Mouse (Mus musculus) heart, postnatal 0 days (tissue): ENCODE data around the gene Phb2. TPM values are rescaled to one million over a fixed set of nuclear protein-coding genes. Genes with fewer than 3 reads are reported as not detected.

Experiments used
- ATAC-seq: fragments of 200-750 bp; cut with Nextera tagmentation; 2 replicates; pipeline ENCODE4 v1.8.0; 2017; ENCODE audit warnings: low read depth, moderate number of reproducible peaks, moderate library complexity; ENCODE audit not compliant: insufficient read depth
- DNase-seq: peaks from one replicate; pipeline ENCODE4 v3.0.0-alpha.2; 2016; ENCODE audit warnings: low spot score
- H3K27ac ChIP-seq: fragments of 300-500 bp; sonication (generic); 2 replicates; pipeline ENCODE4 v1.5.1; 2014; ENCODE audit warnings: low read depth, mild to moderate bottlenecking
- H3K27me3 ChIP-seq: fragments of 300-500 bp; sonication (generic); 2 replicates; pipeline ENCODE4 v1.6.1; 2014; ENCODE audit warnings: low read length, mixed read lengths; ENCODE audit not compliant: control insufficient read depth, insufficient read depth
- H3K36me3 ChIP-seq: fragments of 300-500 bp; sonication (generic); replicated peaks from 2 replicates; pipeline ENCODE4 v1.6.1; 2014; ENCODE audit warnings: low read length, mixed read lengths; ENCODE audit not compliant: control insufficient read depth, insufficient read depth
- H3K4me1 ChIP-seq: fragments of 300-500 bp; sonication (generic); 2 replicates; pipeline ENCODE4 v1.6.1; 2014; ENCODE audit warnings: antibody characterized with exemption; ENCODE audit not compliant: control insufficient read depth, insufficient read depth
- H3K4me2 ChIP-seq: fragments of 300-500 bp; sonication (generic); 2 replicates; pipeline ENCODE4 v1.6.1; 2014; ENCODE audit warnings: low read depth, mild to moderate bottlenecking, low read length, moderate library complexity
- H3K4me3 ChIP-seq: fragments of 300-500 bp; sonication (generic); 2 replicates; pipeline ENCODE4 v1.5.1; 2014; ENCODE audit warnings: low read depth, low read length
- H3K9ac ChIP-seq: fragments of 300-500 bp; sonication (generic); replicated peaks from 2 replicates; pipeline ENCODE4 v1.6.1; 2014; ENCODE audit warnings: low read depth, low read length, mixed read lengths
- H3K9me3 ChIP-seq: fragments of 300-500 bp; sonication (generic); replicated peaks from 2 replicates; pipeline ENCODE4 v1.6.1; 2016; ENCODE audit warnings: low read length; ENCODE audit not compliant: control insufficient read depth
- CTCF ChIP-seq: IDR thresholded peaks from 2 replicates; pipeline ENCODE4 v1.5.1; 2016; ENCODE audit warnings: antibody characterized with exemption, control low read depth, low read depth
- EP300 ChIP-seq: IDR thresholded peaks from 2 replicates; pipeline ENCODE4 v1.6.1; 2016; ENCODE audit warnings: antibody characterized with exemption, low read depth
- WGBS: fragments of 180-500 bp; shearing (Covaris S2); extraction: QIAGEN DNeasy Blood & Tissue Kit; methylation state at CpG from one replicate; pipeline ENCODE4 v1.1.7; 2014; 5-methylcytosine and 5-hydroxymethylcytosine counted together
- polyA plus RNA-seq: library from polyadenylated mRNA; unstranded; fragments of >200 nt; fragmentation: Nextera tagmentation; extraction: Ambion mirVana; gene quantifications from 2 replicates; pipeline ENCODE4 v1.2.1, GENCODE M21; 2015
- total RNA-seq: library from RNA; depleted of rRNA; stranded (reverse); fragments of >200 nt; gene quantifications from 2 replicates; pipeline ENCODE4 v1.2.3, GENCODE M21; 2014; ENCODE audit warnings: low replicate concordance; rRNA removed

Phb2 gene
- total RNA-seq (407 and 409 TPM in 2 replicates), polyA plus RNA-seq (423 and 432 TPM in 2 replicates)

DNA sequence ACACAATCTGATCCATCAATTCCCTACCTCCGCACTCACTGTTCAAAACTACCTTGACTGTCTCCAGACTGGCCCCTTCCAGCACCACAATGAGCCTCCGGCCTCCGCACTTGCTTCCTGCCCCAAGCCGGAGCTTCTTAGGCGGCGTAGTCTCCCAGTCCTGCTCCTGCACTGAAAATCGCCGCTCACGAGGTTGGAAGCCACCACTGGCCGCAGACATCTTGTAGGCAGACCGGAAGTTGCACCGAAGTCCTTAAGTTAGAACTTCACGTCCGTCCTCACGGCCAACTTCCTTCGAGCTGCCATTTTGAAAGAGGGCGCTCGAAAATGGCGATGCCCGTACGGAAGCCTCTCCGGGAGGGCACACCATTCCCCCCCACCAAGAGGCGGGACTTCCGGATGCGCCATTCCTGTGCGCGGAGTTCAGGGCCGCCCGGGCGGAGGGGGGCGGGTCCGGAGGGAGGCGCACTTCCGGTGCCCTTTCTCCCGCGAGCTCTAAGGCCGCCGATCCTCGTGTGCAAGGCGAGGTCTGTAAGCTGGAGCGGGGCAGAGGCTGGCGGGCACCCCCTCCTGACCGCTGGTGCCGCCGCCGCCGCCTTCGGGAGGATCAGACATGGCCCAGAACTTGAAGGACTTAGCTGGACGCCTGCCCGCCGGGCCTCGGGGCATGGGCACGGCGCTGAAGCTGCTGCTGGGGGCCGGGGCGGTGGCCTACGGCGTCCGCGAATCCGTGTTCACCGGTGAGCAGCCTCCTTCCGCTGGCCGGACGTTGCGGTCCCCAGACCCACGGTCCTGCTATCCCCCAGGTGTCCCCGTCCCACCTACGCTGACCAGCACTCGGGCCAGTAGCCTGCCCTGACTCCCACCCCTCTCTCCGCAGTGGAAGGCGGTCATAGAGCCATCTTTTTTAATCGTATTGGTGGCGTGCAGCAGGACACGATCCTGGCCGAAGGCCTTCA, at the start of gene Phb2, which contains the start of gene Emg1:
Phb2 (plus strand) TSS at position 513 of the 959 bp plus-strand sequence.
Emg1 (minus strand) TSS at position 355 of the 959 bp plus-strand sequence.
- ATAC-seq, result peak; percentile 98
- Histone ChIP-seq H3K27ac (peak within 1 kb of the TSS; percentile 91), H3K4me3 (peak within 1 kb of the TSS; percentile 90), H3K36me3 (peaks cover 51% of the 10 kb centered on the region), H3K4me1 (peaks cover 25% of the 10 kb centered on the region), H3K9ac (peak within 1 kb of the TSS; percentile 93), H3K27me3 (no peaks in the 10 kb centered on the region), H3K9me3 (no peaks in the 10 kb centered on the region), H3K4me2 (peak within 1 kb of the TSS; percentile 96)
- peak; percentile 98 for DNase-seq
- TF ChIP-seq EP300, result peak; percentile 81
- TF ChIP-seq CTCF, result no peak
- WGBS, result under 1% methylated on average over 74 of the region's 76 CpGs

DNA sequence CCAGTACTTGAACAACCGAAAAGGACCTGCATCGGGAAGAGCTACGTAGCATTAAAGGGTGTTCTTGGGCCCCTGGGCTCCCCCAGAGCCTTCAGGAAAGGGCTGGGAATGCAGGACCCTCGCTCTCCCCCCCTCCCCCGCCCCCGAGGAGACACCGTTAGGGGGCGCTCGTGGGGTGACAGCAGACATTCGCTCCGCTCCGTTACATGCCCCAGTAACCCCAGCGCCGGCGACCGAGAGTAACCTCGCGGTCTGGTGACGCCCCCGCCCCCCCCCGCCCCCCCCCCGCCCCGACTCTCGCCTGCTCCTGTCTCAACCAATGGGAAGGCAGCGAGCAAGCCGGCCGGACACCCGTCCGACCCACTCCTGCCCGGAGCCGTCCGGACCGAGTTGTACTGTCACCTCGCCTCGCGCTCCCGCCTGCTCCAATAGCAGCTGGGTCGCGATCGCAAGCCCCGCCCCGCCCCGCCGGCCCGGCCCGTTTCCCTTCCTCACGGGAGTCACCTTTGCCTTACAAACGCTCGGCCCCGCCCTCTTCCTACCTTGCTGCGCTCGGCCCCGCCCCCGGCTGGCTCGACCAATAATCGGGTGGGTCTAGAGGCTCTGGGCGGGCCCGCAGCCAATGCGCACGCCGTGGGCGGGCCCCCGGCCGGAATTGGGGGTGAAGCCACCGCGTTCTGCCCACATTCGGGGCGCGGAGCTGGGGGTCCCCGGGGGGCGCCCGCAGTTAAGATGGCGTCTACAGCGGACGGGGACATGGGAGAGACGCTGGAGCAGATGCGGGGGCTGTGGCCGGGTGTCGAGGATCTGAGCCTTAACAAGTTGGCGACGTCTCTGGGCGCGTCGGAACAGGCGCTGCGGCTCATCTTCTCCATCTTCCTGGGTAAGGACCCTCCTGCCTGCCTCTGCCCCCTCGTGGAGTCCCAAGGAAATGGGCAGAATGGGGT, 49.4 kb upstream of the Phb2 start, which contains the start of gene Lpcat3:
Lpcat3 (plus strand) TSS at position 551 of the 947 bp plus-strand sequence.
- DNase-seq, result peak; percentile 97
- peak within 1 kb of the TSS; percentile 88 for H3K4me2 ChIP-seq
- ATAC-seq, result peak; percentile 97
- peak within 1 kb of the TSS; percentile 59 for H3K4me3 ChIP-seq
- 0% methylated on average over 74 of the region's 87 CpGs for WGBS
- no peaks in the 10 kb centered on the region for H3K9me3 ChIP-seq
- H3K4me1 ChIP-seq, result peaks cover 12% of the 10 kb centered on the region
- H3K36me3 ChIP-seq, result no peaks in the 10 kb centered on the region
- peak within 1 kb of the TSS; percentile 89 for H3K27ac ChIP-seq
- no peaks in the 10 kb centered on the region for H3K27me3 ChIP-seq
- H3K9ac ChIP-seq, result peak within 1 kb of the TSS; percentile 63
- TF ChIP-seq CTCF, result peak; percentile 68
- TF ChIP-seq EP300, result peak; percentile 10; the same call in 1 of the 2 replicates

DNA sequence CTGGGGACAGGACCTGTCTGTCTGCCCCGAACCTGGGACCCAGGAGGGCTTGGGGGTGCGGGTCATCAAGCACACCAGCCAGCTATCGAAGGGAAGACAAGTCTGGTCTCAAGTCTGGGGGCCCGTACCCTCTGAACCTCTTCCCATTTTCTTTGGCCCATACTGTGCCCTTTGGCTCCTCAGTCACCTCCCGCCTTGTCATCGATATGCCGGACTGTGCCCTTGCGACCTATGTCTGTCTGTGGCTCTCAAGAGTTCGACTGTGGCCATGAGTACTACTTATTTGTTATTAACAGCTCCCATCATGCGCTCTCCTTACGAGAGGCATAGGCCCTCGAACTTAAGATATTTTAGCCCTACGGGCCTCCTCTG, 48.7 kb upstream of the Phb2 start:
- WGBS, result 12% methylated on average over 13 of the region's 13 CpGs
- Histone ChIP-seq H3K4me1 (peaks cover 12% of the 10 kb centered on the region), H3K4me3 (peak overlapping the region; percentile 59), H3K9ac (peak overlapping the region; percentile 56), H3K36me3 (no peaks in the 10 kb centered on the region), H3K27ac (peak overlapping the region; percentile 65), H3K27me3 (no peaks in the 10 kb centered on the region), H3K9me3 (no peaks in the 10 kb centered on the region), H3K4me2 (peak overlapping the region; percentile 88)
- ATAC-seq (no peak), DNase-seq (no peak)
- no peak for TF ChIP-seq CTCF
- no peak for TF ChIP-seq EP300

DNA sequence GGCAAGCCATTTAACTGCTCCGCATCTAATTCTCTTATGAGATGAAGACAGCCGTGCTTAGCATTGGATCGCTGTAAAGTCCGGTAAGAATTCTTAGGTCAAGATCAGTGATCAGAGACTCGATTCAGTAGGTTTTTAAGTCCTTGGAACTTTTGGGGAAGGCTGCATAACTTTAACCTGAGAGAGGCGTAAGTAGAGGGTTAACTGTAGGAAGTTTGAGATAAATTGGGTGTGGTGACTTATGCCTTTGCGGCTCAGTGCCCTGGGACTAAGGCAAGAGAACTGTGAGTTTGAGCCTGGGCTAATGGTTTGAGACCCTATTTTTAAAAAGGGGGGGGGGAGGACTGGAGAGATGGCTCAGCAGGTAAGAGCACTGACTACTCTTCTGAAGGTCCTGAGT, 47.9 kb upstream of the Phb2 start:
- WGBS, result 85% methylated on average over 7 of the region's 7 CpGs
- Histone ChIP-seq H3K27ac (no peak overlapping the region), H3K9ac (no peak overlapping the region), H3K4me1 (peaks cover 12% of the 10 kb centered on the region), H3K4me2 (peak overlapping the region; percentile 88), H3K27me3 (no peaks in the 10 kb centered on the region), H3K9me3 (no peaks in the 10 kb centered on the region), H3K4me3 (peak overlapping the region; percentile 59), H3K36me3 (no peaks in the 10 kb centered on the region)
- ATAC-seq, result no peak
- no peak for TF ChIP-seq EP300
- TF ChIP-seq CTCF, result no peak
- no peak for DNase-seq

DNA sequence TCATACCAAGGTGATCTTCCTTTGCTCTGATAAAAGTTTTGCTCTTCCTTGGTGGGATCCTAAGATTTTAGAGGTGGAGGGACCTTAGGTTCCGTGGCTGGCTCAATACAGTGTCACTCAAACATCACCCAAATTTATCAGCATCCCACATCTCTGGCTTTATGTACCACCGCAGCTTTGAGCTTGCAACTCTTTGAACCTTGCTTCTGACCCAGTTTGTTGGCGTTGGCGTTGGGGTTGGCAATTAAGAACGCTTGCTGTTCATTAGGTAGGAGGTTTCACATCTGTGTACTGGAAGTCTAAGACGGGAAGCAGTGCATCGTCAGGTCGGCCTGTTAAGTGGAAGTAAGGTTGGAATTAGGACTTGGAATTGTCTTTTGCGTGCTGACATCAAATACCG, 47.1 kb upstream of the Phb2 start:
- TF ChIP-seq CTCF (no peak), EP300 (no peak)
- DNase-seq (no peak), ATAC-seq (no peak)
- H3K4me3 ChIP-seq, result no peak overlapping the region
- no peak overlapping the region for H3K27ac ChIP-seq
- H3K4me1 ChIP-seq, result peaks cover 12% of the 10 kb centered on the region
- H3K9ac ChIP-seq, result no peak overlapping the region
- no peaks in the 10 kb centered on the region for H3K9me3 ChIP-seq
- H3K36me3 ChIP-seq, result no peaks in the 10 kb centered on the region
- 89% methylated on average over 10 of the region's 10 CpGs for WGBS
- no peak overlapping the region for H3K4me2 ChIP-seq
- no peaks in the 10 kb centered on the region for H3K27me3 ChIP-seq
